Mouse (Mus musculus) kidney, postnatal 0 days (tissue): ENCODE results near the gene Tmie. TPM values are rescaled to one million over a fixed set of nuclear protein-coding genes. Genes with fewer than 3 reads are reported as not detected.
A peak's percentile ranks its signal among the peaks of the same experiment; 100 is the strongest.

Experiments
- ATAC-seq: fragments of 200-750 bp; cut with Nextera tagmentation; replicated peaks from 2 replicates; pipeline ENCODE4 v1.8.0; 2017; ENCODE audit warnings: low read depth, moderate number of reproducible peaks, moderate TSS enrichment, moderate library complexity; ENCODE audit not compliant: low FRiP score
- DNase-seq: peaks from one replicate; pipeline ENCODE4 v3.0.0-alpha.2; 2016; ENCODE audit warnings: low spot score
- H3K27ac ChIP-seq: fragments of 300-500 bp; sonication (generic); 2 replicates; pipeline ENCODE4 v1.5.1; 2014; ENCODE audit warnings: mild to moderate bottlenecking
- H3K27me3 ChIP-seq: fragments of 300-500 bp; sonication (generic); 2 replicates; pipeline ENCODE4 v1.6.1; 2014; ENCODE audit warnings: low read length, mixed read lengths; ENCODE audit not compliant: insufficient read depth
- H3K36me3 ChIP-seq: fragments of 300-500 bp; sonication (generic); 2 replicates; pipeline ENCODE4 v1.6.1; 2014; ENCODE audit warnings: low read length, mixed read lengths; ENCODE audit not compliant: insufficient read depth
- H3K4me1 ChIP-seq: fragments of 300-500 bp; sonication (generic); replicated peaks from 2 replicates; pipeline ENCODE4 v1.6.1; 2014; ENCODE audit warnings: antibody characterized with exemption, low read length, mixed read lengths; ENCODE audit not compliant: insufficient read depth
- H3K4me2 ChIP-seq: fragments of 300-500 bp; sonication (generic); 2 replicates; pipeline ENCODE4 v1.6.1; 2014; ENCODE audit warnings: mild to moderate bottlenecking, low read length, moderate library complexity, mixed read lengths
- H3K4me3 ChIP-seq: fragments of 300-500 bp; sonication (generic); replicated peaks from 2 replicates; pipeline ENCODE4 v1.5.1; 2014; ENCODE audit warnings: low read depth, low read length
- H3K9ac ChIP-seq: fragments of 300-500 bp; sonication (generic); 2 replicates; pipeline ENCODE4 v1.6.1; 2014; ENCODE audit warnings: low read depth, low read length
- H3K9me3 ChIP-seq: fragments of 300-500 bp; sonication (generic); replicated peaks from 2 replicates; pipeline ENCODE4 v1.6.1; 2016; ENCODE audit warnings: low read length, inconsistent platforms, mixed read lengths
- CTCF ChIP-seq: IDR thresholded peaks from 2 replicates; pipeline ENCODE4 v1.5.1; 2016; ENCODE audit warnings: antibody characterized with exemption, low read depth, mild to moderate bottlenecking, moderate library complexity
- WGBS: fragments of 180-500 bp; shearing (Covaris S2); extraction: QIAGEN DNeasy Blood & Tissue Kit; methylation state at CpG from one replicate; pipeline ENCODE4 v1.1.7; 2014; 5-methylcytosine and 5-hydroxymethylcytosine counted together
- polyA plus RNA-seq: library from polyadenylated mRNA; unstranded; fragments of >200 nt; fragmentation: Nextera tagmentation; extraction: Ambion mirVana; gene quantifications from 2 replicates; pipeline ENCODE4 v1.2.1, GENCODE M21; 2015

Gene Tmie
- polyA plus RNA-seq, 1 experiment from 2014 or later, result 2.3 TPM

DNA sequence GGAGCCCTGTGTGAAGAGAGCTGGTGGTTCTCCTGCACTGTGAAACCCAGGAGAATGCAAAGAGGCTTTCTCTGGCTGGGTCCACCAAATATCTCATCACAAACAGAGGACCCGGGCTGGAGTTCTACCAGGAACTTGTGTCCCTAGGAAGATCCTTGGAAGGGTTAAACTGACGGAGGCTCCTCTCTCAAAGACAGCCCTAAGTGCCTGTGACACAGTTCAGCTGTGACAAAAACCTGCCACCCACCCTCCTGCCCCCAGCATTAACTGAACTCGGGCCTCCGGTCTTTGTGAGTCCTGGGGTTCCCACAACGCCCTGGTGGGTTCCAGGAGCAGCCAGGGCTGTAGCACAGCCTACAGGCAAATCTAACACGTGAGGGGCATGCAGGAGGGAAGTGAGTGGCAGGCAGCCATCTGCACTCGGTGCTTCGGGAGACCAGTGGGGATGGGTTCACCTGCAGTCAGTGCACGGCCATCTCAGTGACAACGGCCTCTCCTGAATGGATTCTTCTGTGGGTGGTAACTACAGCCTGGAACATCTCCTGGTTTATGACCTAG lies 19.6 kb upstream of the Tmie start:
- H3K27ac ChIP-seq, result no peak overlapping the region
- H3K4me2 ChIP-seq, result no peak overlapping the region
- WGBS, result 44% methylated on average over 10 of the region's 10 CpGs
- no peak for TF ChIP-seq CTCF
- H3K4me1 ChIP-seq, result peaks cover 6% of the 10 kb centered on the region
- DNase-seq (no peak), ATAC-seq (no peak)
- 0 out of 2 replicates have a peak, but pooled peaks cover 5% of the 10 kb centered on the region for H3K36me3 ChIP-seq
- H3K4me3 ChIP-seq, result no peak overlapping the region
- no peak overlapping the region for H3K9ac ChIP-seq
- H3K9me3 ChIP-seq, result no peaks in the 10 kb centered on the region
- H3K27me3 ChIP-seq, result no peaks in the 10 kb centered on the region

DNA sequence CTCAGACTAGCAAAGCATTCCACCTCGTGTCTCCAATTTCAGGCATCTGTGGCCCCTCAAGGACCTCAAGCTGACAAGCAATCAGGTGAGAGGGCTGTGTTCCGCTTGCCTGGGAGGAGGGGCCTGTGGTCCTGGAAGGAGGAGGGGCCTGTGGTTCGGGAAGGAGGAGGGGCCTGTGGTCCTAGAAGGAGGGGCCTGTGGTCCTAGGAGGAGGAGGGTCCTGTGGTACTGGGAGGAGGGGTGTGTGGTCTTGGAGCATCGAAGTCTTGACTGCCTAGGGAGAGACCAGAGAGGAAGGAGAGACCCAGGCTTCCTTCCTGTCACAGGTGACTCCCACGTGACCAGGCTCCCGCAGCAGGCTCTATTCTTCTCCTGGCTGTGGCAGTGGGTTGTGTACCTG lies 16.7 kb upstream of the Tmie start:
- WGBS, result 8% methylated on average over 6 of the region's 6 CpGs

DNA sequence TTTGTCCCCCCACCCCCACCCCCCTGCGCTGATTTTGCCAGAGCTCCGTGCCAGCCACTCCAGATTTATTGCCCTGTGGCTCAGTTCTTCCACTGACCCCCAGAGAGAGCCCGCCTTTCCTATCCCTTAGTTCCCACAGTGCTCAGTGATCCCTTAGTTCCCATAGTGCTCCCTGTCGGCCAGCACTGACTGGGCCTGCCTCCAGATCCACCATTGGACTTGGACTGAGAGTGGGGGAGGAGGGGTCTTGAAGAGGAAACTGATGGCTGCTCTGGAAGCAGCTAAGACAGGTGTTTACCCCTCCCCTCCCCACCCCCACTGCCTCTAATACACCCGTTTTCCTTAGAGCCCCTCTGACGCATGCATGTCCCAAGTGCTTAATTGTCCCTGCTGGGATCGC lies 16.1 kb upstream of the Tmie start:
- Histone ChIP-seq H3K27me3 (no peaks in the 10 kb centered on the region), H3K36me3 (0 out of 2 replicates have a peak, but pooled peaks cover 5% of the 10 kb centered on the region), H3K9ac (no peak overlapping the region), H3K4me1 (peaks cover 6% of the 10 kb centered on the region), H3K9me3 (no peaks in the 10 kb centered on the region), H3K27ac (no peak overlapping the region), H3K4me3 (no peak overlapping the region), H3K4me2 (peak overlapping the region; percentile 37)
- peak; percentile 12 for DNase-seq
- ATAC-seq, result peak; percentile 16; the same call in 1 of the 2 replicates
- 17% methylated on average over 7 of the region's 7 CpGs for WGBS
- TF ChIP-seq CTCF, result no peak

More for the DNA sequence above, 16.7 kb upstream of the Tmie start:
- H3K4me1 ChIP-seq, result peaks cover 6% of the 10 kb centered on the region
- no peak overlapping the region for H3K9ac ChIP-seq
- peak; percentile 19 for DNase-seq
- 0 out of 2 replicates have a peak, but pooled peaks cover 5% of the 10 kb centered on the region for H3K36me3 ChIP-seq
- TF ChIP-seq CTCF, result no peak
- peak; percentile 27 for ATAC-seq
- H3K27ac ChIP-seq, result no peak overlapping the region
- H3K27me3 ChIP-seq, result no peaks in the 10 kb centered on the region
- peak overlapping the region; percentile 37 for H3K4me2 ChIP-seq
- H3K4me3 ChIP-seq, result no peak overlapping the region
- no peaks in the 10 kb centered on the region for H3K9me3 ChIP-seq

DNA sequence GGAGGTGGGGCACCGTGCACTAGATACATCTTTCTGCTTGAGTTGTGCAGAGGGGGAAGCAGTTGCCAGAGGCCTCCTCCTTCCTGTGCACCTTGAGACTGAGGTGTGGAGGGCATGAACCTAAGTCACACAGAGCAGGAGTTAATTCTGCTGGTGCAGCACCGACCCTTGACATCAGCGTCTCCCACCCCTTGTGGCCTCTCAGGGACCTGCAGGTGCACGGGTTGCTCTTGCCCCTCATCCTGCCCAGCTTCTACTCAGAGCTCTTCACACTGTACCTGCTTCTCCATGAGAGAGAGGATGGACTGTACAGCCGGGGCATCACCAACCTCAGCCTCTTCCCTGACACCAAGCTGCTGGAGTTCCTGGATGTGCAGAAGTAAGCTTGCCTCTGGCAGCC lies 15.6 kb upstream of the Tmie start:
- Histone ChIP-seq H3K4me1 (peaks cover 6% of the 10 kb centered on the region), H3K4me3 (no peak overlapping the region), H3K9me3 (no peaks in the 10 kb centered on the region), H3K36me3 (0 out of 2 replicates have a peak, but pooled peaks cover 5% of the 10 kb centered on the region), H3K27ac (no peak overlapping the region), H3K27me3 (no peaks in the 10 kb centered on the region), H3K4me2 (no peak overlapping the region), H3K9ac (no peak overlapping the region)
- DNase-seq, result no peak
- 0 out of 2 replicates have a peak, but pooled peaks have one; percentile 38 for ATAC-seq
- peak; percentile 28; the same call in 1 of the 2 replicates for TF ChIP-seq CTCF
- 34% methylated on average over 5 of the region's 5 CpGs for WGBS

DNA sequence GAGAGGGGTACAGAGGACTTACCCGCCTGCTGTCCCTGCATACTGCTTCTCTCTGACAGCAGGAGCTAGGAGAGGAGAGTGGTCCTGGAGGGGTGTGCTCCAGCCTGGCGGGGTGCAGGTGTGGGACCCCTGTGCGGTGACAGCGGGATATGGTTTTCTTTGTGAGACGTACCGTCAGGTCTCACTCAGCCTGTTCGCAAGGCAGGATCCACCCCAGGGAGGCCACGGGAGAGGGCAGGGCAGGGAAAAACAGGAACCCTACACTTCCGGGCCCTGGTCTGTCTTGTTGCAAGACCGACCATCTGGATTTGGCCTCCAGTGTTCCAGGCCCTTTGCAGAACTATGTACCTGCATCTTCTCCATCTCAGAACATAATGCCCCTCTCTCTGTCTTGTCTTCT lies 13.5 kb upstream of the Tmie start:
- no peak for ATAC-seq
- WGBS, result 75% methylated on average over 10 of the region's 10 CpGs
- H3K4me2 ChIP-seq, result no peak overlapping the region
- H3K4me3 ChIP-seq, result no peak overlapping the region
- no peaks in the 10 kb centered on the region for H3K27me3 ChIP-seq
- TF ChIP-seq CTCF, result no peak
- H3K36me3 ChIP-seq, result 0 out of 2 replicates have a peak, but pooled peaks cover 3% of the 10 kb centered on the region
- no peak for DNase-seq
- peaks cover 6% of the 10 kb centered on the region for H3K4me1 ChIP-seq
- no peak overlapping the region for H3K27ac ChIP-seq
- no peaks in the 10 kb centered on the region for H3K9me3 ChIP-seq
- no peak overlapping the region for H3K9ac ChIP-seq

DNA sequence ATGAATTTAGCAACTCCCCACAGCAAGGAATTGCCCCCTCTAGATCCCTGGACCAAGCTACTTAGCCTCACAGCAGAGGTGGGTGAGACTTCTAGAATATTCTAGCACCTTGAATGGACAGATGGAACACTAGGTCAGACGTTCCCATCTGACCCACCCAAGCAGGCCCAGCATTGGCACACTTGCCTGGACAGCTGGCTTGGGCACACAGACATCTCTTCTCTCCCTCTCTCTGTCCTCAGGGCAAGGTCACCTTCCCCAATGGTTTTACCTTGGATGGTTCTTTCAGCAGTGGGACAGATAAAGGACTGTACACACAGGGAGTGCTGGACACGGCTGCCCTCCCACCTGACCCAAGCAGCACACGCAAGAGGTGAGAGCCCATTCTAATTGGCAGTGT lies 12.6 kb upstream of the Tmie start:
- Histone ChIP-seq H3K4me3 (no peak overlapping the region), H3K36me3 (no peaks in the 10 kb centered on the region), H3K9me3 (no peaks in the 10 kb centered on the region), H3K4me2 (no peak overlapping the region), H3K9ac (no peak overlapping the region), H3K27ac (no peak overlapping the region), H3K27me3 (no peaks in the 10 kb centered on the region), H3K4me1 (peaks cover 6% of the 10 kb centered on the region)
- no peak for TF ChIP-seq CTCF
- WGBS, result 89% methylated on average over 3 of the region's 3 CpGs
- DNase-seq (no peak), ATAC-seq (no peak)
